31 mouse cellular contexts compared by ENCODE assay signal in genomic region chr11:35241379-35241778, GRCm38 (mm10).
DNase-seq lines count a peak whose midpoint lies in the region; ATAC-seq lines count a peak whose summit lies in the region.
"Had no signal": no experiment of that assay in that cellular context is flagged by ENCODE, and none has a peak within 500 bp of the region (broad histone marks: within the 10 kb centered on the region; RNA-seq: fewer than 3 reads in every experiment).

No protein-coding gene starts in this region.

- H3K36me3 ChIP-seq in midbrain, embryonic 16.5 days (ENCODE audit: control insufficient read depth, insufficient read depth, low read length): no peaks in the 10 kb centered on the region
- H3K36me3 ChIP-seq: embryonic facial prominence, embryonic 13.5 days; forebrain, embryonic 10.5 days; forebrain, embryonic 15.5 days; G1E; hindbrain, embryonic 10.5 days; hindbrain, embryonic 15.5 days; neural tube, embryonic 15.5 days had no signal

- intact Hi-C loops in left cerebral cortex, postnatal 25 days (cut with DNase I): loop anchor here (5.0 kb wide), 1 partner anchor 119 kb away; the partner anchor contains the start of gene Slit3

- no peak overlapping the region for H3K9ac ChIP-seq in midbrain, embryonic 16.5 days (ENCODE audit: low read depth, low read length)
- H3K9ac ChIP-seq: embryonic facial prominence, embryonic 13.5 days; forebrain, embryonic 15.5 days; heart, embryonic 13.5 days; hindbrain, embryonic 15.5 days; liver, embryonic 14.5 days; neural tube, embryonic 15.5 days had no signal

- WGBS in midbrain, embryonic 16.5 days: 91% methylated on average over 7 of the region's 7 CpGs

- H3K27ac ChIP-seq in midbrain, embryonic 16.5 days (ENCODE audit: low read length): no peak overlapping the region
- H3K27ac ChIP-seq: embryonic facial prominence, embryonic 13.5 days; forebrain, embryonic 10.5 days; forebrain, embryonic 15.5 days; heart, adult 2 months; heart, embryonic 13.5 days; hindbrain, embryonic 10.5 days; hindbrain, embryonic 15.5 days; liver, embryonic 14.5 days; macrophage; neural tube, embryonic 15.5 days had no signal

- no peaks in the 10 kb centered on the region for H3K9me3 ChIP-seq in midbrain, embryonic 16.5 days (replicated peaks; ENCODE audit: control insufficient read depth, low read length, poor library complexity, severe bottlenecking)
- H3K9me3 ChIP-seq: embryonic facial prominence, embryonic 13.5 days; forebrain, embryonic 10.5 days; forebrain, embryonic 15.5 days; hindbrain, embryonic 10.5 days; hindbrain, embryonic 15.5 days; neural tube, embryonic 15.5 days had no signal

- ATAC-seq in midbrain, embryonic 16.5 days: no peak
- ATAC-seq: forebrain, embryonic 15.5 days; inflammation-experienced regulatory T-cells, adult 6 months had no signal

- no peak overlapping the region for H3K4me2 ChIP-seq in midbrain, embryonic 16.5 days (ENCODE audit: low read length)
- H3K4me2 ChIP-seq: embryonic facial prominence, embryonic 13.5 days; forebrain, embryonic 15.5 days; heart, embryonic 13.5 days; hindbrain, embryonic 15.5 days; neural tube, embryonic 15.5 days had no signal

- H3K4me1 ChIP-seq in midbrain, embryonic 16.5 days (ENCODE audit: control insufficient read depth, insufficient read depth, low read length): no peaks in the 10 kb centered on the region
- H3K4me1 ChIP-seq: forebrain, embryonic 10.5 days; heart, embryonic 13.5 days; hindbrain, embryonic 10.5 days; hindbrain, embryonic 15.5 days; neural tube, embryonic 15.5 days had no signal

- H3K4me3 ChIP-seq in midbrain, embryonic 16.5 days (ENCODE audit: low read depth, low read length): no peak overlapping the region
- H3K4me3 ChIP-seq: embryonic facial prominence, embryonic 13.5 days; forebrain, embryonic 10.5 days; forebrain, embryonic 15.5 days; heart, adult 2 months; heart, embryonic 13.5 days; hindbrain, embryonic 10.5 days; hindbrain, embryonic 15.5 days; neural tube, embryonic 15.5 days had no signal

- peak; percentile 16 to 17 for DNase-seq in cerebellum, adult 18-20 months
- no peak for DNase-seq in cerebellum, adult 11 months
- DNase-seq in cerebellum, postnatal 25 days: peak; percentile 55 to 63
- no peak for DNase-seq in cerebellum, postnatal 4 days (ENCODE audit: low spot score in 2 of 2)
- DNase-seq in left cerebral cortex, postnatal 25 days (ENCODE audit: low spot score in 2 of 2): peak; percentile 17 to 73
- no peak for DNase-seq in left cerebral cortex, adult 9 months (ENCODE audit: low spot score in 2 of 2)
- peak; percentile 51 for DNase-seq in layer of hippocampus, adult 9-11 months
- DNase-seq: adrenal gland, adult 8-10 months; heart, adult 2 months; heart, postnatal 10 days; kidney, adult 11 months; kidney, postnatal 14 days; liver; lung, adult 2 months; lung, postnatal 10 days; midbrain, embryonic 14.5 days; retina, postnatal 1 day; thymus, adult 2 months; thymus, postnatal 36 days had no signal

- H3K27me3 ChIP-seq in midbrain, embryonic 16.5 days (ENCODE audit: control insufficient read depth, insufficient read depth, low read depth, low read length): no peaks in the 10 kb centered on the region
- H3K27me3 ChIP-seq: embryonic facial prominence, embryonic 13.5 days; forebrain, embryonic 15.5 days; heart, embryonic 13.5 days; hindbrain, embryonic 15.5 days had no signal

Comparison
In these comparisons a context has a peak if more than half of its experiments do, and no peak if none do; other contexts are left out.
1. DNase-seq: peak in cerebellum, adult 18-20 months (2 of 2), cerebellum, postnatal 25 days (2 of 2), left cerebral cortex, postnatal 25 days (2 of 2) and layer of hippocampus, adult 9-11 months (single experiment); none in cerebellum, adult 11 months (single experiment), cerebellum, postnatal 4 days (0 of 2) and left cerebral cortex, adult 9 months (0 of 2).